Mouse (Mus musculus) brown adipose tissue, adult 24 weeks (tissue): ENCODE data around the gene Exoc3l2. TPM values are rescaled to one million over a fixed set of nuclear protein-coding genes. Genes with fewer than 3 reads are reported as not detected.

Experiments used
- H3K27ac ChIP-seq: fragments of 200-500 bp; replicated peaks from 2 replicates; pipeline ENCODE4 v1.5.1; 2012; ENCODE audit warnings: low read depth, mild to moderate bottlenecking, low read length
- H3K4me1 ChIP-seq: fragments of 200-500 bp; 2 replicates; pipeline ENCODE4 v1.6.1; 2012; ENCODE audit warnings: low read length, mixed read lengths; ENCODE audit not compliant: control insufficient read depth, insufficient read depth, insufficient read length
- H3K4me3 ChIP-seq: fragments of 200-500 bp; 2 replicates; pipeline ENCODE4 v1.5.1; 2012; ENCODE audit warnings: low read depth, mild to moderate bottlenecking, low read length, moderate library complexity; ENCODE audit not compliant: insufficient read depth
- polyA plus RNA-seq: library from polyadenylated mRNA; stranded (reverse); fragments of >200 nt; gene quantifications from 2 replicates; pipeline ENCODE4 v1.2.4, GENCODE M21; 2012; ENCODE audit not compliant: missing spikeins, insufficient read depth, insufficient read length

The Exoc3l2 gene
- polyA plus RNA-seq, 1 experiment = 0.79 TPM

DNA sequence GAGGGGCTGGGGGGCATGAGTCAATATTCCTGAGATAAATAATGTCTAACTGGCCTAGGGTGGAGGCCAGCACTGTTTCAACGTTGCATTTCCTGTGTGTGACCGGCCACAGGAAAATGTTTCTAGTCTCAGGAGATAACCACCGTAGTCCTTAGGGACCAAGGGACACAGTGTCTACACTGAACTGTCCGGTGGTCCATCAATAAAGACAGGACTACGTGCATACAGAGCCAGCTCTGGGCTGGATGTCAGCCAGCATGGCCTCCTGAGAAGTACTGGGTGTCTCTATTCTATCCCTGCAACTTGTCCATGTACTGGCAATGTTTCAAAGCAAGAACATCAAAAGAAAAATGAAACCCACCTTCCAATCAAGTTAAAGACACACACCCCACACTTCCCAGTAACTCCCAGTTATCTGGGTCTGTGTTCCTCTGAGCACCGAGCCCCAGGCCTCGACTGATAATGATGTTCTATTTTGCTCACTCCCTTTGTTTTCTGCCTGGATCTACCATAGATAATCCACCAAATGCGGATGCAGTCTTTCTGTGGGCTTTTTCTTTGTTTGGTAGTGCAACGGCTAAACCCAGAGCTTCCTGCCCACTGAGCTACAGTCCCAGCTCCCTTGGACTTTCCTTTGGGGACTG, 21.6 kb upstream of the Exoc3l2 start:
- no peaks in the 10 kb centered on the region for H3K4me1 ChIP-seq
- H3K4me3 ChIP-seq = no peak overlapping the region
- no peak overlapping the region for H3K27ac ChIP-seq

DNA sequence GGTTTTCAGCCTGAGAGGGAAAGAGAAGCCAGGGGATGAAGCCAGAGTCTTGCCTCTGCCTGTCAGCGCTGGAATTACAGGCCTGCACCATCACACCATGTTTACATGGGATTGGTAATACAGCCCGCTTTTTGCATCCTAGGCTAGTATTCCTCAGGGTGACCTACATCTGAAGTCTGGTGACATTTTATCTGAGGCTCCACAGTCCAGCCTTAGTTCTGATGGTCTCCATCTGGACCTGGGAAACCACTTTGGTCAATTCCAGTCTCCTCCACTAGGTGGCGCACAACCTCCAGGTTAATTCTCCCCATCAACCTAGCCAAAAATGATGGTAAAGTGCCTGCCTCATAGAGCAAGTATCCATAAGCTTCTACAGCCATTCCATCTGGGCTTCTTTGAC, 19.8 kb upstream of the Exoc3l2 start:
- Histone ChIP-seq H3K27ac (no peak overlapping the region), H3K4me3 (no peak overlapping the region), H3K4me1 (no peaks in the 10 kb centered on the region)

DNA sequence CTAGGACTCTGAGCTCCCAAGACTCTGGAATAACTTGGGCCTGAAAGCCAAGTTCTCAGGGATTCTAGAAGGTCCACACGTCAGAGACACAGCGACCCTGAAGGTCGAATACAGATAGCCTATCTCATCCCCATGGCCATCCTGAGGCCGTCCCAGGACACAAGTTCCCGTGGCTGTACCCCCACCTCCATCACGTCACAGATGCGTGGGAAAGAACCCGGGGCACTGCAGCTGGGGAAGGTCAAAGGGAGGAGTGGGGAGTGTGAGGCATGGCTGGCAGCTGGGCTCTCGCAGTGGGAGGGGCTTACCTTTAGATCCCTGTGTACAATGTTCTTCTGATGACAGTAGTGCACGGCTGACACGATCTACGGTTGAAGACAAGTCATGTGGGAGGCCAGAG, 18.3 kb upstream of the Exoc3l2 start:
- Histone ChIP-seq H3K27ac (no peak overlapping the region), H3K4me3 (no peak overlapping the region), H3K4me1 (no peaks in the 10 kb centered on the region)

DNA sequence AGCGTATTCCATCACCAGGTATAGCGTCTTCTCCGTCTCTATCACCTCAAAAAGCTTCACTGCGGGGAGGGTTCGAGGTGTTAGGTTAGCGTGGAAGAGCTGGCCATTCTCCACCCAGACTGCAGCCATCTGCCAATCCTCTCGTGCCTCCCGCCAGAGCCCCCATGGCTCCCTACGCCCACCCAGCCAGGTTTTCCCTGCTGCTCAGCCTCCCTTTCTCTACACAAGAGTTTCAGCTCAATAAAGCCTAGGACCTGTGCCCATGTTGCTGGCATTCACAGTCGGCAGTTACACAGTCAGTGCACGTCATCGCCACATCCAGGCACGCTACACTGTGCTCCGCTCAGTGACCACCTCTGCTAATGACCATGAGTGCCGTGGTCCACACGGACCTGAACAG, 15.4 kb upstream of the Exoc3l2 start:
- no peaks in the 10 kb centered on the region for H3K4me1 ChIP-seq
- no peak overlapping the region for H3K4me3 ChIP-seq
- H3K27ac ChIP-seq = no peak overlapping the region

DNA sequence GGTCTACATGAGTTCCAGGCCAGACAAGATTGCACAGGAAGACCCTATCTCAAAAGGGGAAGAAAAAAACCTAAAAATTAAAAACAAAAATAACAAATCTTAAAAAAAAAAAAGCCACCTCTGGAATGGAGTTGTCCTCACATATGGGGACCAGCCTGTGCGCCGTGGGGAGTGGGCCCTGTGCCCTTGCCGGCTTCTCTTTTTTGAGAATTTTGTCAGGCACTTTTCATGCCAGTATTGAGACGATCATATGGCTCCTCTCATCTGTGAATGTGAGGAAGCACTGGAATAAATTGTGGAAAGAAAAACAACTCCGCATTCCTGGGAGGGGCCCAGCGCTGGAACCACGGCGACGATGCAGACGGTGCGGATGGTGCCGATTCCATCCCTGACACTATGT, 14.0 kb upstream of the Exoc3l2 start:
- no peak overlapping the region for H3K27ac ChIP-seq
- no peaks in the 10 kb centered on the region for H3K4me1 ChIP-seq
- H3K4me3 ChIP-seq = no peak overlapping the region

DNA sequence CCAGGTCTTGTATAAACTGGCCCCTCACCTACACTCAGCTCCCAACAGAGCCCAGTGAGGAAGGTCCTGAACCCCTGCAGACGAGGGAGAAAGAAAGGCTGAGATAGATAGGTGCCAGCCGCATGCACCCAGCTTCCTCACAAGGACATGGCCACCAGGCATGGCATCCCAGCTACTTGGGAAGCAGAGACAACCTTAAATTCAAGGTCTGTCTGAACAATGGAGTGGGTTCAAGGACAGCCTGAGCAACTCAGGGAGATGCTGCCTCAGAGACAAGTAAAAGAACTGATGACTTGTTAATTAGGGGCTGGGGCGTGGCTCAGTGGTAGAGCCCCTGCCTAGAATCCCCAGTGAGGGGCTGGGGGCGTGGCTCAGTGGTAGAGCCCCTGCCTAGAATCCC, 7.9 kb upstream of the Exoc3l2 start:
- peaks cover 12% of the 10 kb centered on the region; the same call in 1 of the 2 replicates for H3K4me1 ChIP-seq
- H3K27ac ChIP-seq = no peak overlapping the region
- H3K4me3 ChIP-seq = no peak overlapping the region

DNA sequence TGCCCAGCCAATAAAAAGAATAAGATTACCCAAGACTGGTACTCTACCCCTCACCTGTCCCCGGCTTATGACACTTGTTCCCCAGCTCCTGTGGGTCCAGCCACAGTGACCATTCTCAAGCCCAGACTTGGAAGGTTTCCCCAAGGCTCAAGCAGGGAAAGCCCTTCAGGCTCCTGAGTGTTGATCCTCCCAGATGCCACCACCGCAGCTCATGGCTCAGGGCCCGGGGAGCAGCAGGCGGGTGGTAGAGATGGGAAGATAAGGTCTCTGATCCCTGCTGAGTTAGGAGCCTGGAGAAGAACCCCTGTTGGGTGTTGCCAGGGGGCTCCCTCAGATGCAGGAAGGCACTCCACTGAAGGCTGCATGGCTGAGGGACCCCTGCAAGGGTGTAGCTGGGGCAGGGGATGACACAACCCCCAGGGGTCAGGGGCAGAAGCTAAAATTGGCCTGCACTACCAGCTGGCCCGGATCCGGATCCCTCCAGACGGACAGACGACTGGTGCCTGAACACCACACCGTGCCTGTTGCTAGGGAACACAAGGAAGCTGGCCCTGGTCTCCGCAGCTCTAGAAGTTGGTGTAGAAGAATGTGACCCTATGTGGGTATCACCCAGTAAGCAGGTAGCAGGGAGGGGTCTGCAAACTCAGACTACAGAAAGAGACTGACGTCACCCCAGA, 7.2 kb upstream of the Exoc3l2 start:
- peaks cover 12% of the 10 kb centered on the region; the same call in 1 of the 2 replicates for H3K4me1 ChIP-seq
- H3K4me3 ChIP-seq = 0 out of 2 replicates have a peak overlapping the region, but pooled peaks have one; percentile 90

DNA sequence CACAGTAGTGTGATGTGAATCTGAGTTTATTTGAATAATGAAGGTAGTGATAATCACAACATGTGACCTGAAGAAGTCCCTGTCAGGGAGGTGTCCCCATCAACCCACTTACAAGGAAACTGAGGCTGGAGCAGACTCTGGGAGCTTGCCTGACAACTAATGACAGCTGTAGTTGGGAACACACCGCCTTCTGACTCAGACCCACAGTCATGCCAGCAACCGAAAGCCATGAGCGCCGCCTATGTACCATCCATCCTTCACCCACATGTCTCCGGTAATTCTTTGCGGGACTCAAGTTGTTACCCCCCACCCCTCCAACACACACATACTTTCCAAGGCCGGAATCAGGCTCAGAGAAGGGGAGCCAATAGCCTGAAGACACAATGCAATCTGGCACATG, 6.5 kb upstream of the Exoc3l2 start:
- no peak overlapping the region for H3K27ac ChIP-seq
- H3K4me3 ChIP-seq = peak overlapping the region; percentile 90
- peaks cover 12% of the 10 kb centered on the region; the same call in 1 of the 2 replicates for H3K4me1 ChIP-seq

More for the DNA sequence above, 7.2 kb upstream of the Exoc3l2 start:
- H3K27ac ChIP-seq = no peak overlapping the region

DNA sequence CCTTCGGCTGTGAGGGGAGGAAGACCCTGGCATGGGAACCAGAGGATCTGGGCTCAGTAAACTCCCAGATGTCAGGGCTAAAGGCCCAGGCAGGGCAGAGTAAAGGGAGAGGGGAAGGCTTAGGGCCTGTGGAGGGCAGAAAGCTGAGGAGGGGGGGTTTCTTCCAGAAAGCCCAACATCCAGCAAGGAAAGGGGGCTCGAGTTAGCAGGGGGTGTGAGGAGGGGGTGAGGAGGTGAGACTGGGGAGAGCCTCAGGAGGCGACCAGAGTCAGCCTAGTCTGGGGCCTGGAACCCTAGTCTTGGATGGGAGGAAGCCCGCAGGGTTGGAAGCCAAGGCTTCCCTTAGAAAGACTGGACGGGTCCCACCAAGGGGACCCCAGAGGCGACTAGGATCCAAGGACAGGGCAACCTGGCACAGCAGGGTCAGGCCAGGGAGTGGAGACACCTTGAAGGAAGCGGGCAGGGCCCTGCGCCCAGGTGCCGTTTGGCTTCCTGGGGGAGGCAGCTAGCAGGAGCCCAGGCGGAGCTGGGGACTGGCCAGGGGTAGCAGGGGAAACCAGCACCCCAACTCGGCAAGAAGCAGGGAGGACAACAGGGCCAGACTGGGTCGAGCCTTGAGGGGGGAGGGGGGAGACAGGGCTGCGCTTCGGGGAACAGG, 5.6 kb upstream of the Exoc3l2 start:
- 0 out of 2 replicates have a peak overlapping the region, but pooled peaks have one; percentile 5 for H3K27ac ChIP-seq
- peaks cover 12% of the 10 kb centered on the region; the same call in 1 of the 2 replicates for H3K4me1 ChIP-seq
- peak overlapping the region; percentile 90 for H3K4me3 ChIP-seq

DNA sequence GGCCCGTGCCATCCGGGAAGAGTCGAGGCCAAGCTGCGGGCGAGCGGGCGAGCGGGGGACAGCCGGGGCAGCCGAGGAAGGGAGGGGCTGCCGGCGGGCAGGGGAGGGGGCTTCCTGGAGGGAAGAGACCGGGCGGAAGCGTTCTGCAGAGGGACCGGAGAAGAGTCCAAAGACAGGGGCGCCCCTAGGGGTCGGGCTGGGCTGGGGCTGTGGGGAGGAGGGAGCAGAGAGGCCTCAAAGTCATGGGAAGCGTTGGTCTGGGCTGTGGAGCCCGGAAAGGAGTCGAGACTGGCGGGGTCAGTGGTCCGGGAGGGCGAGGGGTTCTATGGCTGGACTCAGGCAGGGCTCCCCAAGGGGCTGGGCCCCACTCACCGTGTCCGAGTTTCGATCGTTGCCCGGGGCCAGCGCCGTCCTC, 5.1 kb upstream of the Exoc3l2 start:
- Histone ChIP-seq H3K4me3 (peak overlapping the region; percentile 90), H3K27ac (0 out of 2 replicates have a peak overlapping the region, but pooled peaks have one; percentile 35), H3K4me1 (peaks cover 12% of the 10 kb centered on the region; the same call in 1 of the 2 replicates)

DNA sequence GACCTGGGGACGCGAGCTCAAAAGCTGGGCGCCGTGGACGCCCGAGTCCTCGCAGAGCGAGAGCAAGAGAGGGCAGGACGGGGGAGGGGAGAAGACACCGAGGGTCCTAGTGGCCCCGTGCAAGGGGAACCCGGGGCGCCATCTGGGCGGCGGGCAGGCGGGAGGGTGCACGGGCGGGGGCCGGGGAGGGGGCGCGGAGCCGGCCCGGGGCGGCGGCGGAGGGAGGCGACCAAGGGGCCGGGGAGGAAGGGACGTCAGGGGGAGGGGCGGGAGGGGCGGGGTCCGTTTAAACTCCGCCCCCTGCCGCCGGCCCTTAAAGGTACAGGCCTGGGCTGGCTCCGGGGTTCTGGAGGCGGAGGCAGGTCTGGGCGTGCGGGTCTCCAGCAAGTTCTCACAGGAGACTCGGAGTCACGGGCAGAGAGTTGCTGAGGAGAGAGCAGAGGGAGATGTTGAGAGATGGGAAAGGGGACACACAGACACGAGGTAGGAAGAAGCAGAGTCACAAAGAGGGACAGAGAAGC, 4.5 kb upstream of the Exoc3l2 start, which contains the start of gene Mark4:
TSS of gene Mark4 (minus strand) at position 231 of the 521 bp plus-strand sequence.
- H3K4me3 ChIP-seq = peak within 1 kb of the TSS; percentile 90
- peaks cover 12% of the 10 kb centered on the region; the same call in 1 of the 2 replicates for H3K4me1 ChIP-seq
- H3K27ac ChIP-seq = peak within 1 kb of the TSS; percentile 82

DNA sequence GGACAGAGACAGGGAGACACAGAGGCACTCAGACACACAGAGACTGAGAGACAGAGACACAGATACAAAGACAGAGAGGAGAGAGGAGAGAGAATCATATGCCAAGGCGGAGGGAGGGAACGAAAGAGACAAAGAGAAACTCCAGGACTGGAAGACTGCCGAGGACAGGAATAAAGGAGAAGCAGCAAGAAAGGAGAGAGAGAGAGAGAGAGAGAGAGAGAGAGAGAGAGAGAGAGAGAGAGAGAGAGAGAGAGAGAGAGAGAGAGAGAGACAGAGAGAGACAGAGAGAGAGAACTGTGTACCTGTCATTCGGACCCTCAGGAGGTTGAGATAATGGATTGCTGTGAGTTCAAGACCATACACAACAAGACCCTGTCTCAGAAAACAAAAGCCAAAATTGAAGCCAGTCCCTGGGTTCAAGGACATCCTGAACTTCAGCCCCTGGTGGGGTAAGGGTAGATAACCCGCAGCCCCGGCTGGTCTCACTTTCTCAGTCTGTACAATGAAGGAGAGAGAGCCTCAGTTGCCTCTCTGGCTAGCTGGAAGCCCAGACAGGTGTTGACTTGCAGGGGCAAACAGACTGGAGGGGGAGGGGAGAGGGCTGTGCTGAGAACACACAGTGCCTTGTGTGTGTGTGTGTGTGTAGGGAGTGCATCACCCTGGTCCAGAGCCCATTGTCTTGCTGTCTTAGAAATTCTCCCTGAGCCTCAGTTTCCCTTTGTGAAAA, 3.8 kb upstream of the Exoc3l2 start:
- Histone ChIP-seq H3K27ac (peak overlapping the region; percentile 82), H3K4me3 (peak overlapping the region; percentile 87), H3K4me1 (peaks cover 12% of the 10 kb centered on the region; the same call in 1 of the 2 replicates)

DNA sequence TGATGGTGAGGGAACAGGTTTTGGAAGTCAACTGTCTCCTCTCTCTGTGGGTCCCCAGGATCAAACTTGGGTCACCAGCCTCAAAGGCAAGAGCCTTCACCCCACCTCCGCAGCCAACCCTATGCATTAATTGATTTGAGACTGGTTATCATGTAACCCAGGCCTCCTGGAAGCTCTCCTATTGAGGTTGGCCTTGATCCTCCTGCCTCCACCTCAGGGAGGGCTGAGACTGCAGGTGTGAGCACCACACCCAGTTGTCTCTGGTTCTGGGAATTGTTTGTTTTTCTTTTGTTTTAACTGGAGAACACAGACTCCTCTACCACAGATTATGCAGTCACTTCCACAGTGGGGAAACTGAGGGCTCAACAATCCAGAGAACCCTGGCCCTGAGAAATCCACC, 2.6 kb upstream of the Exoc3l2 start:
- no peak overlapping the region for H3K4me3 ChIP-seq
- H3K4me1 ChIP-seq = peaks cover 12% of the 10 kb centered on the region; the same call in 1 of the 2 replicates
- H3K27ac ChIP-seq = no peak overlapping the region

DNA sequence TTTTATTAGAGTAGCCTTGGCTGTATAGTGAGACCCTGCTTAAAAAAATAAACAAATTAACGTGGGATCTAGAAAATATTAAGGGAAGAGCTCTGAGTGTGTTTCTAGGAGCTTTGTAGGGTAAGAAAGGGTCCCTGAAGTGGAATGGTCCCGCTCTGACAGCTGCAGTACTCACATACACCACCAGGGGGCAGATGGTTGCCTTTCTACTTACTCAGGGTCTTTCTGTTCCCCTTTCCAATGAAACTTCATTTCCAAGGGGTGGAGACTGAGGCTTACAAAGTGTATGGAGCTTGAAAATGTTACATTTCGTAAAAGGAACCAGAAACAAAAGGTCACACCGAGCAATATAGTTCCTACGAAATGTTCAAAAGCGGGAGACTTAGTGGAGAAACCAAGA, 1.6 kb upstream of the Exoc3l2 start:
- H3K4me1 ChIP-seq = peaks cover 12% of the 10 kb centered on the region; the same call in 1 of the 2 replicates
- no peak overlapping the region for H3K27ac ChIP-seq
- no peak overlapping the region for H3K4me3 ChIP-seq
